Mouse (Mus musculus): ENCODE data around the gene Psmd6. TPM values are rescaled to one million over a fixed set of nuclear protein-coding genes. Genes with fewer than 3 reads are reported as not detected.
A peak's percentile ranks its signal among the peaks of the same experiment; 100 is the strongest.

The Psmd6 gene
- polyA plus RNA-seq, 1 experiment from 2014 or later: 122 TPM

DNA sequence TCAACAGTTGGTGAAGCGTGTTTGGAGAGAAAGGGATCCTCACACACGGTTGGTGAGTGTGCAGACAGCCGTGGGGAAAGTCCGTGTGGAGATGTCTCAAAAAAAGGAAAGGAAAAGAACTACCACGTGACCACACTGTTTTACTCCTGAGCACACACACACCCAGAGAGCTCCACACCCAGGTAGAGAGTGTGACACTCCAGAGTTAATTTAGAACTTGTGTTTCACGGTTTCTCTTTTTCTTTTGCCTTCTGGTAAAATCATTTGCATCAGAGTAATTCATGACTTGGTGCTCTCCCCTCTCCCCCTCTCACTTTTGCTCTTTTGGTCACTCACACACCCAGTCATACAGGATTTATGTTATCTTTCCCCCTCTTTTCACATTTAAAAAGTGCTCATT lies 54.5 kb downstream of the Psmd6 start:
- Histone ChIP-seq H3K9me3 (ENCODE audit: control insufficient read depth) (no peaks in the 10 kb centered on the region), H3K27me3 (replicated peaks; ENCODE audit: control insufficient read depth, insufficient read depth, low read length) (no peaks in the 10 kb centered on the region), H3K27ac (ENCODE audit: low read depth, low read length) (no peak overlapping the region), H3K4me3 (ENCODE audit: low read depth, low read length) (no peak overlapping the region), H3K9ac (ENCODE audit: low read depth, low read length) (no peak overlapping the region), H3K4me1 (replicated peaks; ENCODE audit: control insufficient read depth, insufficient read depth, low read length) (peaks cover 10% of the 10 kb centered on the region; the same call in 1 of the 2 replicates), H3K4me2 (replicated peaks; ENCODE audit: low read depth) (0 out of 2 replicates have a peak overlapping the region, but pooled peaks have one; percentile 13), H3K36me3 (ENCODE audit: control insufficient read depth, insufficient read depth) (no peaks in the 10 kb centered on the region; the same call in 1 of the 2 replicates)
- peak; percentile 37; the same call in 1 of the 2 replicates for ATAC-seq
- 42% methylated on average over 6 of the region's 6 CpGs for WGBS
- no peak for TF ChIP-seq CTCF (IDR thresholded peaks at IDR 0.05; ENCODE audit: low read depth)

DNA sequence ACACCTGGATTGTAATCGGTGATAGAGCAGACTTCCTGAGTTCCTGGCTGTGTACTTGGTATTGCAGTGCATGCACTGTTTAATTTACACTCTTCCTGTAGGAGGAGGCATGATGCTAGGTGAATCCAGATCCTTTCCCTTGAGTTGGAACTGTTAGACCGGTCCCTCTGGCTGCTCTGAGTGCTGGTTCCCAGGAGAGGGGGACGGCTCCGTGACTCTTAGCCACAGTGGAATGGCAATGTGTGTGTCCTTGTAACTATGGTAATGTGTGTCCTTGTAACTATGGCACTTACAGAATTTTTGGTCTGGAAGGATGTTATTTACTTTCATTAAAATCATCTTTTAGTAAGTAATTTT lies 55.7 kb downstream of the Psmd6 start:
- no peak for ATAC-seq
- H3K27me3 ChIP-seq (replicated peaks; ENCODE audit: control insufficient read depth, insufficient read depth, low read length): no peaks in the 10 kb centered on the region
- H3K4me1 ChIP-seq (replicated peaks; ENCODE audit: control insufficient read depth, insufficient read depth, low read length): 0 out of 2 replicates have a peak, but pooled peaks cover 4% of the 10 kb centered on the region
- H3K36me3 ChIP-seq (ENCODE audit: control insufficient read depth, insufficient read depth): no peaks in the 10 kb centered on the region
- 46% methylated on average over 4 of the region's 4 CpGs for WGBS
- no peak overlapping the region for H3K27ac ChIP-seq (ENCODE audit: low read depth, low read length)
- TF ChIP-seq CTCF (IDR thresholded peaks at IDR 0.05; ENCODE audit: low read depth): no peak
- no peak overlapping the region for H3K4me3 ChIP-seq (ENCODE audit: low read depth, low read length)
- no peak overlapping the region for H3K9ac ChIP-seq (ENCODE audit: low read depth, low read length)
- no peaks in the 10 kb centered on the region for H3K9me3 ChIP-seq (ENCODE audit: control insufficient read depth)
- H3K4me2 ChIP-seq (replicated peaks; ENCODE audit: low read depth): no peak overlapping the region

DNA sequence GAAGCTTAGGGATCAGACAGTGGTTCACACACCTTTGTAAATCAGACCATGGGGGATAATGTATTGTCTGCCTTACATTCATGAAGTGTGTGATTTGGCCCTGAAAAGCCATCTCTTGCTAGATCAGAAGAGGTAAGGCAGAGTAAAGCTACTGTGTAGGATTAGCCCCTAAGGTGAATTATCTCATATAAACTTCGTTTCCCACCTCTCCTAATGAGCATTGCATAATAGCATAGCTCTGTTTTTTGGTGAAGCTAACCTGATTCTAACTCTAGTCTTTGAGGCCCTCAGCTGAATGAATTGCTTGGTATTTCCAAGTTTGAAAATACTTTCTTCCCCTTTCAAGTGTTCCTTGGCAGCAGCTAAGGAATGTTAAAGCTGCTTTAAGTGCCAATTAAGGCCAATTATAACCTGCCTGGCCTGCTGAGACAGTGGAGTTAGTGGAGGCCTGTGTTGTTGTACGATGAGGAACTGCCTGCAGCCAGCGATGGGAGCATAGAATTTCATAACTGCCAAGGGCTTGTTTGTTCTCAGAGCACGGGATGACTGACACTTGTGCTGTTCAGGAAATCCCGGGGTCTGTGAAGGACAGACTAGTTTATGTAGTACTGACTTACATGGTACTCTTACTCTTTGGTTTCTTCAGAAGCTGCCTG lies 56.2 kb downstream of the Psmd6 start:
- no peak overlapping the region for H3K9ac ChIP-seq (ENCODE audit: low read depth, low read length)
- H3K36me3 ChIP-seq (ENCODE audit: control insufficient read depth, insufficient read depth): no peaks in the 10 kb centered on the region
- 27% methylated on average over 5 of the region's 5 CpGs for WGBS
- H3K4me3 ChIP-seq (ENCODE audit: low read depth, low read length): no peak overlapping the region
- H3K27me3 ChIP-seq (replicated peaks; ENCODE audit: control insufficient read depth, insufficient read depth, low read length): no peaks in the 10 kb centered on the region
- 0 out of 2 replicates have a peak, but pooled peaks cover 4% of the 10 kb centered on the region for H3K4me1 ChIP-seq (replicated peaks; ENCODE audit: control insufficient read depth, insufficient read depth, low read length)
- ATAC-seq: no peak
- no peaks in the 10 kb centered on the region for H3K9me3 ChIP-seq (ENCODE audit: control insufficient read depth)
- no peak overlapping the region for H3K4me2 ChIP-seq (replicated peaks; ENCODE audit: low read depth)
- TF ChIP-seq CTCF (IDR thresholded peaks at IDR 0.05; ENCODE audit: low read depth): no peak
- H3K27ac ChIP-seq (ENCODE audit: low read depth, low read length): no peak overlapping the region

DNA sequence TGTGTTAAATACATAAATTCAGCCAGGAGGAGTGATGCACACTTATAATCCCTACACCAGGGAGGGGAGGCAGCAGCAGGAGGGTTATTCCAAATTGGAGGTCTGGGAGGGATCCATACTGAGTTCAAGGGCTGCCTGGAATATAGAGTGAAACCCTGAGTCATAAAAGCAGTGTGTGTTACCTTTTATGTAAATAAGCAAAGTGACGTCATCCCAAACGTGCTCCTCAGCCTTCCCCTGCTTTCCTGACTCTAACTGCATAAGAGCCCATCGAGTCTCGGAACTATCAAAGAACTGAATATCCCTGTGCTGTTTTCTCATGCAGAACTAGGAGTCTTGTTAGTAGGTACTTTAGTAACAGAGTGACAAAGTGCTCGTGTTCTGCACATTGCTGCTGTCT lies 57.4 kb downstream of the Psmd6 start:
- 61% methylated on average over 5 of the region's 5 CpGs for WGBS
- no peak for ATAC-seq
- Histone ChIP-seq H3K4me1 (replicated peaks; ENCODE audit: control insufficient read depth, insufficient read depth, low read length) (0 out of 2 replicates have a peak, but pooled peaks cover 4% of the 10 kb centered on the region), H3K4me2 (replicated peaks; ENCODE audit: low read depth) (no peak overlapping the region), H3K9me3 (ENCODE audit: control insufficient read depth) (no peaks in the 10 kb centered on the region), H3K27me3 (replicated peaks; ENCODE audit: control insufficient read depth, insufficient read depth, low read length) (no peaks in the 10 kb centered on the region), H3K36me3 (ENCODE audit: control insufficient read depth, insufficient read depth) (no peaks in the 10 kb centered on the region), H3K4me3 (ENCODE audit: low read depth, low read length) (no peak overlapping the region), H3K27ac (ENCODE audit: low read depth, low read length) (no peak overlapping the region), H3K9ac (ENCODE audit: low read depth, low read length) (no peak overlapping the region)
- no peak for TF ChIP-seq CTCF (IDR thresholded peaks at IDR 0.05; ENCODE audit: low read depth)

DNA sequence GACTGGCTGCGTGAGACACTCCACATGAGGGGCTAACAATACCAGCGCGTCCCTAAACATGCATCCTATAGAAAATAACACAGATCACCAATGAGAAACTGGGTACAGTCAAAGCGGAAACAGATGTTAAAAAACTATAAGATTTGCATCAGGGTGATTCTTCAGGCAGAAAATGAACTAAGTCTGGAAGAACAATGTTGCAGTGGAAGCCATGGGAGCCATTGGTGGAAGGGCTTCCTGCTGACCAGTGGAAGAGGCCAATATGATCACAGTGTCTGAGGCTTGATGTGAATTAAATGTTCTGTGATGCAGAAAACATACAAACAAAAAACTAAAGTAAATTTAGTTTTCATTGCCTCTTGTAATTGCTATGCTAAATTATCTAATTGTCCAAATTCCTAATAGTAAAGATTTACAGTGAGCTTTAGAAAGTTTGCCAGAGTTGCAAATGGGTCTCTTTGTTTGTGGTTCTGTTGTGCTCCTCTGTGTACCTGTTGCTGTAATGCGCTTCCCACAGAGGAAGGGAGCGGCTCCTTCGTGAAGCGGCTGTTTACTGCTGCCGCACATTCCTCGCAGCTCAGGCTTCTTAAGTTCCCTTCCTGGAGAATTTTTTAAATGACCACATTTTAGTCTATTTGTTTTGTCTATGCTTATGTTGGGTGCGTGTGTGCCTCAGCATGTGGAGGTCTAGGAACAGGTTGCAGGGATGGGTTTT lies 58.1 kb downstream of the Psmd6 start:
- TF ChIP-seq CTCF (IDR thresholded peaks at IDR 0.05; ENCODE audit: low read depth): no peak
- no peak overlapping the region for H3K9ac ChIP-seq (ENCODE audit: low read depth, low read length)
- H3K4me3 ChIP-seq (ENCODE audit: low read depth, low read length): no peak overlapping the region
- H3K4me2 ChIP-seq (replicated peaks; ENCODE audit: low read depth): no peak overlapping the region
- H3K36me3 ChIP-seq (ENCODE audit: control insufficient read depth, insufficient read depth): no peaks in the 10 kb centered on the region
- ATAC-seq: no peak
- WGBS: 84% methylated on average over 11 of the region's 11 CpGs
- no peak overlapping the region for H3K27ac ChIP-seq (ENCODE audit: low read depth, low read length)
- H3K9me3 ChIP-seq (ENCODE audit: control insufficient read depth): no peaks in the 10 kb centered on the region
- H3K4me1 ChIP-seq (replicated peaks; ENCODE audit: control insufficient read depth, insufficient read depth, low read length): 0 out of 2 replicates have a peak, but pooled peaks cover 4% of the 10 kb centered on the region
- H3K27me3 ChIP-seq (replicated peaks; ENCODE audit: control insufficient read depth, insufficient read depth, low read length): no peaks in the 10 kb centered on the region

Other genes starting within 250 kb of the Psmd6 start
- gene Gm281, start 206.5 kb downstream of the Psmd6 start, polyA plus RNA-seq (2015; fragmentation: Nextera tagmentation; extraction: Ambion mirVana): 0.05 TPM in 1 of 2 replicates, not detected in the other
- gene Atxn7, start 159.5 kb downstream of the Psmd6 start, polyA plus RNA-seq (2015; fragmentation: Nextera tagmentation; extraction: Ambion mirVana): 3.8 and 4.8 TPM in 2 replicates
- gene Thoc7, start 159.1 kb downstream of the Psmd6 start, polyA plus RNA-seq (2015; fragmentation: Nextera tagmentation; extraction: Ambion mirVana): 151 and 155 TPM in 2 replicates
- not detected in 2 replicates for gene Olfr720, start 65.9 kb upstream of the Psmd6 start, polyA plus RNA-seq (2015; fragmentation: Nextera tagmentation; extraction: Ambion mirVana)
- not detected in 2 replicates for gene Olfr31, start 201.8 kb upstream of the Psmd6 start, polyA plus RNA-seq (2015; fragmentation: Nextera tagmentation; extraction: Ambion mirVana)
- gene Il3ra, start 225.3 kb upstream of the Psmd6 start, polyA plus RNA-seq (2015; fragmentation: Nextera tagmentation; extraction: Ambion mirVana): 5.4 and 6.8 TPM in 2 replicates